Mouse (Mus musculus): ENCODE results near the gene Mapk1ip1l. TPM values are rescaled to one million over a fixed set of nuclear protein-coding genes. Genes with fewer than 3 reads are reported as not detected.
A peak's percentile ranks its signal among the peaks of the same experiment; 100 is the strongest.
"Not testable (repeated sequence)": the region's sequence is repeated elsewhere in the genome, so short reads cannot be mapped to it uniquely, and the experiment has no call there.

Gene Mapk1ip1l
- total RNA-seq, 1 experiment from 2014 or later, result 54.2 TPM

GRCm38 (mm10) chr14:47298819-47299261 is 774 bp downstream of the Mapk1ip1l start:
- 0 out of 2 replicates have a peak, but pooled peaks have one; percentile 19 for ATAC-seq (replicated peaks; ENCODE audit: insufficient number of reproducible peaks, low FRiP score, low TSS enrichment, poor library complexity, severe bottlenecking)

- ATAC-seq (replicated peaks; ENCODE audit: insufficient number of reproducible peaks, low FRiP score, low TSS enrichment, poor library complexity, severe bottlenecking), result no peak
Measured at GRCm38 (mm10) chr14:47302885-47303680, 5.0 kb downstream of the Mapk1ip1l start.

- ATAC-seq (replicated peaks; ENCODE audit: insufficient number of reproducible peaks, low FRiP score, low TSS enrichment, poor library complexity, severe bottlenecking), result no peak; the same call in 1 of the 2 replicates
Measured at GRCm38 (mm10) chr14:47304814-47305405, 6.8 kb downstream of the Mapk1ip1l start.

- ATAC-seq (replicated peaks; ENCODE audit: insufficient number of reproducible peaks, low FRiP score, low TSS enrichment, poor library complexity, severe bottlenecking), result no peak
Measured at GRCm38 (mm10) chr14:47305933-47306332, 7.9 kb downstream of the Mapk1ip1l start.

- no peak for ATAC-seq (replicated peaks; ENCODE audit: insufficient number of reproducible peaks, low FRiP score, low TSS enrichment, poor library complexity, severe bottlenecking)
Measured at GRCm38 (mm10) chr14:47307669-47308068, 9.6 kb downstream of the Mapk1ip1l start.

GRCm38 (mm10) chr14:47309061-47309460 is 11.0 kb downstream of the Mapk1ip1l start:
- ATAC-seq (replicated peaks; ENCODE audit: insufficient number of reproducible peaks, low FRiP score, low TSS enrichment, poor library complexity, severe bottlenecking), result no peak

- ATAC-seq (replicated peaks; ENCODE audit: insufficient number of reproducible peaks, low FRiP score, low TSS enrichment, poor library complexity, severe bottlenecking), result no peak
Measured at GRCm38 (mm10) chr14:47310342-47311181, 12.5 kb downstream of the Mapk1ip1l start.

GRCm38 (mm10) chr14:47319362-47319761 is 21.3 kb downstream of the Mapk1ip1l start:
- no peak for ATAC-seq (replicated peaks; ENCODE audit: insufficient number of reproducible peaks, low FRiP score, low TSS enrichment, poor library complexity, severe bottlenecking)

GRCm38 (mm10) chr14:47321581-47321980 is 23.5 kb downstream of the Mapk1ip1l start:
- not testable (repeated sequence) for ATAC-seq (replicated peaks; ENCODE audit: insufficient number of reproducible peaks, low FRiP score, low TSS enrichment, poor library complexity, severe bottlenecking)

GRCm38 (mm10) chr14:47325965-47326761 is 28.1 kb downstream of the Mapk1ip1l start:
- no peak for ATAC-seq (replicated peaks; ENCODE audit: insufficient number of reproducible peaks, low FRiP score, low TSS enrichment, poor library complexity, severe bottlenecking)

GRCm38 (mm10) chr14:47327347-47327746 is 29.3 kb downstream of the Mapk1ip1l start:
- ATAC-seq (replicated peaks; ENCODE audit: insufficient number of reproducible peaks, low FRiP score, low TSS enrichment, poor library complexity, severe bottlenecking), result peak; percentile 79

- ATAC-seq (replicated peaks; ENCODE audit: insufficient number of reproducible peaks, low FRiP score, low TSS enrichment, poor library complexity, severe bottlenecking), result no peak
Measured at GRCm38 (mm10) chr14:47331920-47332319, 33.9 kb downstream of the Mapk1ip1l start.

- peak; percentile 74 for ATAC-seq (replicated peaks; ENCODE audit: insufficient number of reproducible peaks, low FRiP score, low TSS enrichment, poor library complexity, severe bottlenecking)
Measured at GRCm38 (mm10) chr14:47334819-47335218, 36.8 kb downstream of the Mapk1ip1l start.

- ATAC-seq (replicated peaks; ENCODE audit: insufficient number of reproducible peaks, low FRiP score, low TSS enrichment, poor library complexity, severe bottlenecking), result no peak
Measured at GRCm38 (mm10) chr14:47335300-47335699, 37.2 kb downstream of the Mapk1ip1l start.

GRCm38 (mm10) chr14:47340231-47340925 is 42.3 kb downstream of the Mapk1ip1l start:
- ATAC-seq (replicated peaks; ENCODE audit: insufficient number of reproducible peaks, low FRiP score, low TSS enrichment, poor library complexity, severe bottlenecking), result no peak

GRCm38 (mm10) chr14:47341811-47342291 is 43.8 kb downstream of the Mapk1ip1l start:
- ATAC-seq (replicated peaks; ENCODE audit: insufficient number of reproducible peaks, low FRiP score, low TSS enrichment, poor library complexity, severe bottlenecking), result peak; percentile 62

GRCm38 (mm10) chr14:47346715-47347114 is 48.6 kb downstream of the Mapk1ip1l start:
- ATAC-seq (replicated peaks; ENCODE audit: insufficient number of reproducible peaks, low FRiP score, low TSS enrichment, poor library complexity, severe bottlenecking), result no peak

- ATAC-seq (replicated peaks; ENCODE audit: insufficient number of reproducible peaks, low FRiP score, low TSS enrichment, poor library complexity, severe bottlenecking), result no peak
Measured at GRCm38 (mm10) chr14:47350974-47351373, 52.9 kb downstream of the Mapk1ip1l start.

All from monocyte, adult 5-6 weeks (primary cell).